Mouse (Mus musculus) frontal cortex, postnatal 14 days (tissue): Measurements from ENCODE around the gene Cd3g.
A peak's percentile ranks its signal among the peaks of the same experiment; 100 is the strongest.
"Not testable (repeated sequence)": the region's sequence is repeated elsewhere in the genome, so short reads cannot be mapped to it uniquely, and the experiment has no call there.

Source experiments
- DNase-seq, 2 experiments: peaks; one replicate each; pipeline ENCODE4 v3.0.0; 2022; ENCODE audit warnings: low spot score in 2 of 2

Cd3g gene

DNA sequence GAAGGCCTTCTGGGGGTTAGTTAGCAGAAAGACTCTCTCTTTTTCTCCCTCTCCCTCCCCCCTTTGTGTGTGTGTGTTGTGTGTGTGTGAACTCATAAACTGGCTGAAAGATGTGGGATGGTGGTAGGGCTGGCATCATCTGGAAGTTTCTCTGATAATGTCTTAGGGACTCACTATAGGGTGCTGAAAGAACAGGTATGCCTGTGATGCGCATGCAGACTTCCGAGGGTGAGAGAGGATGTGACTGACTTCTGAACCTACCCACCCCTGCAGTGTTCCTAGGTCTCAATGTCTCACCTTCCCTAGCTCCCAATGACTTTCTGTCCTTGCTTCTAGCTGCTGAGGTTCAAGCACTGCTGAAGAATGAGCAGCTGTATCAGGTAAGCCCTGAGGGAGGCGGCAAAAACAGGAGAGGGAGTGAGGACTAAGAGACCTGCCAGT, 5.5 kb upstream of the Cd3g start:
- DNase-seq, result no peak

- no peak for DNase-seq
These were observed 2.8 kb upstream of the Cd3g start for GRCm38 (mm10) chr9:44983001-44983400.

- DNase-seq, result no peak
These were observed 2.3 kb upstream of the Cd3g start for GRCm38 (mm10) chr9:44982531-44982930.

DNA sequence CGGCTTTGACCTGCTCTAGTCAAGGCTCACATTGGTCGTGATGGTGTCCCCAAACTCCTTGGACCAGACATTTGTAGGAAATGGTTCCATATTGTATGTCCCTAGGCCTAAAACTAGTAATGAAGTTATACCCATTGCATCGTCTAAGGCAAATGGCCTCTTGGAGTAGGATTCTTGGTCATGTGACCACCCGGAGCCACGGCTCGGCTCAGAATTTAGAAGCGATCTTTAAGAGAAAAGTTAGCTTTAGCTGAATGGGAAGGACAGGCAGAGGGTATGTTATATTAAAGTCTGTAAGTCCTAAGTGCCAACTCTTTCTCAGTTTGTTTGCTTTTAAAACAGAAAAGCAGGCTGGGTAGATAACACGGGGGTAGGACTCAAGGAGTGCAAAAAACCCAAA, 1.9 kb upstream of the Cd3g start:
- no peak for DNase-seq

GRCm38 (mm10) chr9:44981676-44982075, 1.4 kb upstream of the Cd3g start, which contains the start of gene Cd3d:
Gene Cd3d, plus strand, starts transcription at chr9:44981786.
- DNase-seq, result no peak

GRCm38 (mm10) chr9:44981104-44981503, 873 bp upstream of the Cd3g start:
- no peak for DNase-seq

DNA sequence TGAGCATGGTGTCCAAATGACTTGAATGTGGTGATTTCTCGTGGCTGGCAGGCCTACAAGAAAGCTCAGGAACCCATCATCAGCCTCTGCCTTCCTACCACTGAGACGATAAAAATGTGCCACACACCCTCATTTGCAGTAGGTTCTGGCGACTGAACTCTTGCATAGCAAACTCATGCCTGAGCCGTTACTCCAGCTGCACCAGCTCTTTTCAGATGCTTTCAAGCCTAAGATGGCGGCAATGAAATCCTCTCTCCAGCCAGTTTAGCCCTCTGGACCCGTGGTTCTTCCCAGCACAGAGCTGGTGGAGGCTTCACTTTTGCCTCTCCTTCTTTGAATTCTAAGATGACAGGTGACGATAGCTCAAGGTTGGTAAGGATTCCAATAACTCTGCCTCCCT, 425 bp downstream of the Cd3g start:
- no peak for DNase-seq

DNA sequence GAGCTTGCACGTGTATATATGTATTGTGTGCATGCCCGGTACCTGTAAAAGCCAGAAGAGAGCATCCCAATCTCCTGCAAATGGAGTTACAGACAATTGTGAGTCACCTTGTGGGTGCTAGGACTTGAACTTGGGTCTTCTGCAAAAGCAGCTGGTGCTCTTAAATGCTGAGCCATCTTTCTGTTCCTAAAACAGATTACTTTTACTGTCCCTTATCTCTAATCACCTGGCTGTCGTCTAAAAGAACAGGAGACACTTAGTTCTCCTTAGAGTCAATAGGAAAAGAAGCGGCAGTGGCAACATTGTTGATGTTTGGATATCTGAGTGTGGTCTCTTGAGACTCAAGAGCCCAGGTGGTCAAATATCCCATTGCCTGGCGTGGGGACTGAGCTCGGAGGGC, 2.4 kb downstream of the Cd3g start:
- DNase-seq, result no peak

GRCm38 (mm10) chr9:44969450-44969849, 10.8 kb downstream of the Cd3g start:
- no peak for DNase-seq

- not testable (repeated sequence) for DNase-seq
These were observed 12.5 kb downstream of the Cd3g start for GRCm38 (mm10) chr9:44967763-44968162.

GRCm38 (mm10) chr9:44966815-44967242, 13.4 kb downstream of the Cd3g start:
- peak; percentile 13 to 49 for DNase-seq

GRCm38 (mm10) chr9:44965833-44966466, 14.3 kb downstream of the Cd3g start:
- DNase-seq, result no peak

DNA sequence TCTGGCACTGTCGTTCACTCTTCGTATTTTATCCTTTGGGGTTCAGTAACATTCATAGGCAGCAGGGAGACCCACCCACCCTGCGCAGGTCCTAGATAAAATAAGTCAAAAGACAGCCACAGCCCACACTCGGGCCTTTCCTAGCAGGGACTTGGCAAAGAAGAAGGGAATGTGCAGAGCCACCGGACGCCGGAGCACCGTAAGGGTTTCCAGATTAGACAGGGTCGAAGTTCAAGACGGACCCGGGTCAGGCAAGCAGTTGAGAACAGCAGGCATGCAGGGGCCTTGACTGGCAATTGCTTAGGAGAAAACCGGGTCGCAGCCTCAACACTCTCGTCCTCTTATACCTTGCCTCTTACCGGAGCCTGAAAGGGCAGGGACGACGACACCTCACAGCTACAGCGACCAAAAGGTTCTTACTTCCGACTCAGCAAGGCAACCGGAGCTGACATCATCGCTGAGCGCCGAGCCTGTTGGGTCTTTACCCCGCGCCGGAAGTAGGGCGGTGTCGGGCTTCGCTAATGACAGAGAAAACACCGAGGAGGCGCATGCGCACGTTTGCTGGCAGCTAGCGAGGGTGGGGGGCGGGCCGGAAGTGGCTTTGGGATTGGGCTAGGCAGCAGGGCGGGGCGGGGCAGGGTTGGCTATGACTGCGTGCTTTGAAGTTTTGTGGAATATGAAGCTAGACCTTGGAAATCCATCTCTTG, 15.0 kb downstream of the Cd3g start, which contains the start of gene Ube4a:
TSS of gene Ube4a (minus strand) at position 475 of the 707 bp plus-strand sequence.
- DNase-seq, result peak; percentile 98

- DNase-seq, result no peak
These were observed 25.8 kb downstream of the Cd3g start for GRCm38 (mm10) chr9:44954432-44954831.

DNA sequence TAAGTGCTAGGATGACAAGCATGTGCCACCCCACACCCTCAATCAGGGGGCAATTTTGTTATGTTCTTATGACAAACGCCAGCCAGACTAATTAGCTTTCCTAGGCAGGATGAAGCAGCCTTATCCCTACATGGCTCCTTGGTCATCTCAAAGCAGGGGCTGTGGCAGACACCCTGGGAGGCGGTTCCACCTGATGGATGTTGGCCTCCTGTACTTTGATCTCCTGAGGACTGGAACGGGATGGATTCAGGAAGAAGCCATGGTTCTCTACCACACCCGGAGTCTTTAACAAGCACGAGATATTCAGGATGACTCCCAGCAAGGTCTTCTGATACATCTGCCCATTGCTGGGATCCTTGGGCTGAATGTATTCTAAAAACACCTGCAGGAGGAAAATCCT, 32.4 kb downstream of the Cd3g start:
- no peak for DNase-seq

DNA sequence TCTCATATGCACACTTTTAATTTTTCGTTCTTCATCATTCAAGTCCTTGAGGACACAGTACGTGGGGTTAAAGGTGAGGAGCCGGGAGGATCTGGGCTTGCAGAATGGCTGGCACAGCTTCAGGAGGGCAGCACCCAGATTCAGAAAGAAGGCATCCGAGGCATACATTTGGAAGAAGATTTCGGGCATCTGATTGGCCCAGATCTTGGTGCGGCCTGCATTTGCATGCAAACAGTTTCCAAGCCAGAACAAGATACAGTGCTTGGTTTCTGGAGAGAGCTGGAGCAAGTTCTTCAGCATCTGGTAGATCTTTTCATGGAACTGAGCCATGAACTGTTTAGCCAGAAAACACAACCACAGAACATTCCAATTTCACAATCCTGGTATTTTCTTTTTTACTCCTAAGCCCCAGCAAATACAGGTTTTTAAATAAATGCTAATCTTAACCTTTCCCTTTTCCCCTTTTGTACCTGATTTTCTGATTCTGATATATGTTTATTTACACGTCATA, 34.0 kb downstream of the Cd3g start:
- DNase-seq, result no peak

DNA sequence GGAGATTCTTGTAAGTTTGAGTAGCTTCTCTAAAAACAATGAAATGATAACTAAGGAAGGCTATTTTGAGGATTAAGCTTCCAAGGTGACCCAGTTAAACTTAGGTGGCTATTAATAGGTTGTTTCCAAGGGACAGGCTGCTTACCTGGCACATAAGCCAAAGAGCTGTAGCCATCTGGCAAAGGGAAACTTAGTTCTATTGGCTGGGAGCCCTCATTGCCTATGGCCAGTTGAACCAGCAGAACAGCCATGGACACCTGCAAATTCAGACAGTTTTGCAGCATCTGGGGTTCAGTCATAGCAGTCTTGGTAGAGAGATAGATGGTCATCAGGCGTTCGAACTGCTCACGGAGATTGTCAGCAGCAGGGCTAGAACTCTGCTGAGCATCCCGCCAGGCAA, 37.8 kb downstream of the Cd3g start:
- DNase-seq, result no peak

DNA sequence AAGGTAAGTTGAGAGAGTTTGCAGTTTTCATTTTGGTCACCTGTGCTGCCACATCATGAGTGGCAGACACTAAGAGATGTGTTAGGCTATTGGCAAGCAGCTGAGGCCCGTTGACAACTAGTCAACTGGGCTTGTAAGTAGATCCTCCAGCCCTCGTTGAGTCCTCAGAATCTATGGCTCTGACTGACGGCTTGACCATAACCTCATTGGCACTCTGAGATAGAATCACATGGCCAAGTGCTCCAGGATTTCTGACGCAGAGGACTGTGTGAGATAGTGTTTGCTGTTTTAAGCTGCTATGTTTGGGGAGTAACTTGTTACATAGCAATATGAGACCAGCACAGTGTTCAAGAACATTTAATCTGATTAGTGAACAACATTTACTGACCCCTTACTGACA, 38.5 kb downstream of the Cd3g start:
- no peak for DNase-seq

DNA sequence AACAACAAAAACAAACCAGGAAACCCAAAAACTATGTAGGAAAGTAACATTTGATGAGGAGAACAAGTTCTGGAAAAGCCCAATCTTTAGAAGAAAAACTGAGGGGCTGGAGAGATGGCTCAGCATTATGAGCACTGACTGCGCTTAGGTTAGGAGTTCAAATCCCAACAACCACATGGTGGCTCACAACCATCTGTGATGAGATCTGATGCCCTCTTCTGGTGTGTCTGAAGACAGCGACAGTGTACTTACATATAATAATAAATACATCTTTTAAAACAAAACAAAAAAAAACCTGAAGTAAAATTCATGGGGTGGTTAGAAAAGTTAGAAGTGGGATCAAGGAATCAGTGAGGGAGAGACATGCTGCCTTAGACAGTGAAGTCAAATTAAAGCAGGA, 58.7 kb downstream of the Cd3g start:
- DNase-seq, result no peak

GRCm38 (mm10) chr9:44921123-44921468, 59.1 kb downstream of the Cd3g start:
- DNase-seq, result no peak

DNA sequence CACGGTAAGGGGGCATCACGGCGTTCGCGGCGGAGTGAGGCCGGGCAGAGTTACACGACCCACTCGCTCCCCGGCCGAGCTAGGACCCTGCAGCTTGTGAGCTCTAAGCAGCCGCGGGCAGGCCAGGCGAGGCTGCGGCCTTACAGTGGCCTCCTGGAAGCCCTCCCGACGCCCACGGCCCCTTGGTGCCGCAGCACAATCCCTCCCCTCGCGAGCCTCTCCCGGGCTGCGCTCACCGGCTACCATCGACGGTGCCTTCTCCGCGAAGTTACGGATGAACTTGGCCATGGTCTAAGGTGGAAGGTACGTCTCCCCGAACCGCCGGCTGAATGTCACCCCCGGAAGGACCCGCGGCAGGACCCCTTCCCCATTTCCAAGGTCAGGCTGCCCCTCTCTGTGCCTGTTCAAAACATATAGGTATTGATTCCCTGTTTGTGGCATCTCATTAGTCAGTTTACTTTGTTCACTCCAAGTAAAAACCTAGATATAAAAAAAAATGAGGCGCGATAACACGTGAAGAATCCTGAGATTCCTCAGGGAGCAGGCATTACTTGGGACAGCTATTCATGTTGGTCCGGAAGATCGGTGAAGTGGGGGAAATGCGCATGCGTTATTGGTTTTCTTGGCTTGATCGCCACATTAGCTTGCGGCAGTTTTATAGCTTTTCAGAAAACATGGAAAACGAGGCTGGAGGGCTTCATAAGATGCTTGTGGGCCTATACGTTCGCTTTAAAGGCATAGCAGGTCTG, 59.7 kb downstream of the Cd3g start, which contains the start of gene Atp5l:
TSS of gene Atp5l (minus strand) at position 369 of the 749 bp plus-strand sequence.
- DNase-seq, result peak; percentile 71 to 74

DNA sequence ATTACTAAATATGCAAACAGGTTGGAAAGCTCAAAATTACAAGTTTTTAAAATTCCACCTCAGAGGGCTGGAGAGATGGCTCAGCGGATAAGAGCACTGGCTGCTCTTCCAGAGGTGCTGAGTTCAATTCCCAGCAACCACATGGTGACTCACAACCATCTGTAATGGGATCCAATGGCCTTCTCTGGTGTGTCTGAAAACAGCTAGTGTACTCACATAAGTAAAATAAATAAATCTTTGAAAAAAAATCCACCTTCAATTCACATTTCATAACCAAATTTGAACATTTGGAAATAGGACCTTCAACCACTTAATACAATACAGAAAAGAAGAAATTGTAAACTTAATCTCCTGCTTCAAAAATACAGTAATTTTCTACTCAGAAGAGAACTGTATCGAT, 60.6 kb downstream of the Cd3g start:
- no peak for DNase-seq
